Mouse (Mus musculus) layer of hippocampus, adult 2 months (tissue): Measurements from ENCODE around the gene Id3. TPM values are rescaled to one million over a fixed set of nuclear protein-coding genes. Genes with fewer than 3 reads are reported as not detected.

Experiments used
- DNase-seq, 2 experiments: peaks; one replicate each; pipeline ENCODE4 v3.0.0; 2022; ENCODE audit warnings: low spot score in 2 of 2
- H3K27ac ChIP-seq: fragments of 200-600 bp; 2 replicates; pipeline ENCODE4 v1.8.1; 2022
- H3K4me3 ChIP-seq: fragments of 200-600 bp; 2 replicates; pipeline ENCODE4 v1.8.1; 2022; ENCODE audit warnings: mild to moderate bottlenecking
- CTCF ChIP-seq: fragments of 200-600 bp; conservative IDR thresholded peaks from 2 replicates; pipeline ENCODE4 v1.8.1; 2022; ENCODE audit warnings: antibody characterized with exemption, mild to moderate bottlenecking, moderate library complexity
- total RNA-seq, 2 experiments: library from RNA; stranded (reverse); gene quantifications; 2 replicates each; pipeline ENCODE4 v1.2.3; 2021

Gene Id3
- total RNA-seq, 2 experiments from 2014 or later, result 45.1 to 47.4 TPM

GRCm38 (mm10) chr4:136109941-136110900 is 33.1 kb upstream of the Id3 start:
- no peak for TF ChIP-seq CTCF
- H3K4me3 ChIP-seq, result no peak overlapping the region
- no peak overlapping the region for H3K27ac ChIP-seq
- DNase-seq, result no peak

- DNase-seq, result no peak
- TF ChIP-seq CTCF, result no peak
- H3K4me3 ChIP-seq, result no peak overlapping the region
- H3K27ac ChIP-seq, result no peak overlapping the region
Measured at GRCm38 (mm10) chr4:136112344-136112743, 31.0 kb upstream of the Id3 start.

- no peak for TF ChIP-seq CTCF
- Histone ChIP-seq H3K4me3 (no peak overlapping the region), H3K27ac (no peak overlapping the region)
- no peak for DNase-seq
Measured at GRCm38 (mm10) chr4:136114747-136115146, 28.6 kb upstream of the Id3 start.

- no peak for TF ChIP-seq CTCF
- no peak for DNase-seq
- Histone ChIP-seq H3K27ac (no peak overlapping the region), H3K4me3 (no peak overlapping the region)
Measured at GRCm38 (mm10) chr4:136117022-136117421, 26.3 kb upstream of the Id3 start.

- Histone ChIP-seq H3K27ac (no peak overlapping the region), H3K4me3 (no peak overlapping the region)
- no peak for TF ChIP-seq CTCF
- DNase-seq, result no peak
Measured at GRCm38 (mm10) chr4:136120041-136120440, 23.3 kb upstream of the Id3 start.

GRCm38 (mm10) chr4:136121158-136121557 is 22.1 kb upstream of the Id3 start:
- no peak for DNase-seq
- TF ChIP-seq CTCF, result no peak
- Histone ChIP-seq H3K4me3 (no peak overlapping the region), H3K27ac (no peak overlapping the region)

- Histone ChIP-seq H3K4me3 (no peak overlapping the region), H3K27ac (no peak overlapping the region)
- no peak for TF ChIP-seq CTCF
- DNase-seq, result no peak
Measured at GRCm38 (mm10) chr4:136121844-136122468, 21.3 kb upstream of the Id3 start.

- DNase-seq, result no peak
- no peak for TF ChIP-seq CTCF
- no peak overlapping the region for H3K27ac ChIP-seq
- no peak overlapping the region for H3K4me3 ChIP-seq
Measured at GRCm38 (mm10) chr4:136123111-136123791, 20.0 kb upstream of the Id3 start.

GRCm38 (mm10) chr4:136123792-136124161 is 19.5 kb upstream of the Id3 start:
- H3K4me3 ChIP-seq, result no peak overlapping the region
- no peak overlapping the region for H3K27ac ChIP-seq
- no peak for TF ChIP-seq CTCF
- DNase-seq, result no peak

- no peak for DNase-seq
- no peak overlapping the region for H3K4me3 ChIP-seq
- no peak for TF ChIP-seq CTCF
- no peak overlapping the region for H3K27ac ChIP-seq
Measured at GRCm38 (mm10) chr4:136124581-136124980, 18.7 kb upstream of the Id3 start.

- no peak overlapping the region for H3K27ac ChIP-seq
- DNase-seq, result no peak
- H3K4me3 ChIP-seq, result no peak overlapping the region
- TF ChIP-seq CTCF, result no peak
Measured at GRCm38 (mm10) chr4:136125458-136125857, 17.8 kb upstream of the Id3 start.

GRCm38 (mm10) chr4:136126019-136126418 is 17.3 kb upstream of the Id3 start:
- no peak for DNase-seq
- Histone ChIP-seq H3K27ac (no peak overlapping the region), H3K4me3 (no peak overlapping the region)
- no peak for TF ChIP-seq CTCF

GRCm38 (mm10) chr4:136127670-136128069 is 15.6 kb upstream of the Id3 start:
- Histone ChIP-seq H3K4me3 (no peak overlapping the region), H3K27ac (no peak overlapping the region)
- DNase-seq, result no peak
- no peak for TF ChIP-seq CTCF
